Comparison of ENCODE assay signal across 8 mouse cellular contexts in the genomic region with DNA sequence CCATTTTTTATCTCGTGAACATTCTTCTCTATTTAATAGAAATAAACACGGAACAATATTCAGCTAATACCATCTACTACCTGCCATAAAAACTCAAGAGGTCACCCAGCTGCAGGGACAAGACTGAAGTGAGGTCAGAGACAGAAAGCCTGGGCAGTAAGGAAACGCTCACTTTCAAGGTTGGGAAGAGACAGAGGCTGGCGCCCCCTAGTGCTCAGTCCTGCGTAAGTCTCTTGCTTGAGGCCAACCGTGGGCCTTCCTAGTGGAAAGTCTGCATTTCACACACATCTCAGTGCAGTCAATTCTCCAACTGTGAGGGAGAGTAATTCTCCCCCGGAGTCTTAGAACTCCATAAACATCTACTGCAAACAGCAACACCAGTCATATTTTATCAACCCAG.
DNase-seq lines count a peak whose midpoint lies in the region; ATAC-seq lines count a peak whose summit lies in the region.

No protein-coding gene starts in this region.

- H3K4me2 ChIP-seq in hindbrain, embryonic 13.5 days: no peak overlapping the region

- no peak overlapping the region for H3K4me3 ChIP-seq in embryonic facial prominence, embryonic 10.5 days
- H3K4me3 ChIP-seq in hindbrain, embryonic 13.5 days: no peak overlapping the region

- WGBS in embryonic facial prominence, embryonic 10.5 days: 42% methylated on average over 7 of the region's 7 CpGs
- WGBS in hindbrain, embryonic 13.5 days: 35% methylated on average over 7 of the region's 7 CpGs

- no peaks in the 10 kb centered on the region for H3K4me1 ChIP-seq in embryonic facial prominence, embryonic 10.5 days
- H3K4me1 ChIP-seq in hindbrain, embryonic 13.5 days (replicated peaks): no peaks in the 10 kb centered on the region

- peak; percentile 70 for DNase-seq in ES-CJ7 (ENCODE audit: low read depth, low spot score)
- DNase-seq in adrenal gland, postnatal 14 days: peak; percentile 87
- DNase-seq in embryonic facial prominence, embryonic 10.5 days (ENCODE audit: low spot score): peak; percentile 75
- DNase-seq in left cerebral cortex, adult 11 months (ENCODE audit: low spot score): peak; percentile 31
- DNase-seq in right cerebral cortex, postnatal 10 days (ENCODE audit: low spot score in 2 of 2): peak; percentile 52 to 78

- peaks cover 9% of the 10 kb centered on the region for H3K9me3 ChIP-seq in embryonic facial prominence, embryonic 10.5 days
- no peaks in the 10 kb centered on the region for H3K9me3 ChIP-seq in hindbrain, embryonic 13.5 days

- peaks cover 29% of the 10 kb centered on the region for H3K36me3 ChIP-seq in embryonic facial prominence, embryonic 10.5 days (replicated peaks)
- 0 out of 2 replicates have a peak, but pooled peaks cover 3% of the 10 kb centered on the region for H3K36me3 ChIP-seq in hindbrain, embryonic 13.5 days

- H3K27me3 ChIP-seq in embryonic facial prominence, embryonic 10.5 days (replicated peaks; ENCODE audit: low read depth, poor library complexity, severe bottlenecking): no peaks in the 10 kb centered on the region
- no peaks in the 10 kb centered on the region for H3K27me3 ChIP-seq in hindbrain, embryonic 13.5 days

- H3K27ac ChIP-seq in embryonic facial prominence, embryonic 10.5 days (replicated peaks): no peak overlapping the region
- no peak overlapping the region for H3K27ac ChIP-seq in hindbrain, embryonic 13.5 days

- no peak overlapping the region for H3K9ac ChIP-seq in hindbrain, embryonic 13.5 days

- ATAC-seq in hindbrain, embryonic 13.5 days (ENCODE audit: low FRiP score): 0 out of 2 replicates have a peak, but pooled peaks have one; percentile 61
- peak; percentile 93 for ATAC-seq in megakaryocyte progenitor cell, adult 5-6 weeks (replicated peaks; ENCODE audit: poor library complexity)
- ATAC-seq in activated CD4-positive, CD25-positive, alpha-beta regulatory T cell, adult 4 months: no peak

Comparison
In these comparisons a context has a peak if more than half of its experiments do, and no peak if none do; other contexts are left out.
1. DNase-seq: peak in every context shown above with its lines; median percentile 87 in adrenal gland, postnatal 14 days; 75 in embryonic facial prominence, embryonic 10.5 days; 70 in ES-CJ7; 65 in right cerebral cortex, postnatal 10 days; 31 in left cerebral cortex, adult 11 months.